Mouse (Mus musculus) embryonic fibroblast, embryonic 13.5 days (primary cell): ENCODE measurements at regions not wholly inside any gene's neighbourhood (a gene's known extent, or its start where the extent isn't known, plus 50 kb on each side); places are given as distances from the start of the nearest gene placed in this dataset.

Experiments
- CTCF ChIP-seq: IDR thresholded peaks from 2 replicates; pipeline ENCODE4 v1.5.1; 2011; ENCODE audit warnings: mild to moderate bottlenecking, control low read depth, low read length, moderate library complexity, borderline replicate concordance; ENCODE audit not compliant: insufficient read depth
- POLR2A ChIP-seq: IDR thresholded peaks from 2 replicates; pipeline ENCODE4 v1.6.1; 2011; ENCODE audit warnings: low read depth, mild to moderate bottlenecking, control low read depth, low read length, moderate library complexity

DNA sequence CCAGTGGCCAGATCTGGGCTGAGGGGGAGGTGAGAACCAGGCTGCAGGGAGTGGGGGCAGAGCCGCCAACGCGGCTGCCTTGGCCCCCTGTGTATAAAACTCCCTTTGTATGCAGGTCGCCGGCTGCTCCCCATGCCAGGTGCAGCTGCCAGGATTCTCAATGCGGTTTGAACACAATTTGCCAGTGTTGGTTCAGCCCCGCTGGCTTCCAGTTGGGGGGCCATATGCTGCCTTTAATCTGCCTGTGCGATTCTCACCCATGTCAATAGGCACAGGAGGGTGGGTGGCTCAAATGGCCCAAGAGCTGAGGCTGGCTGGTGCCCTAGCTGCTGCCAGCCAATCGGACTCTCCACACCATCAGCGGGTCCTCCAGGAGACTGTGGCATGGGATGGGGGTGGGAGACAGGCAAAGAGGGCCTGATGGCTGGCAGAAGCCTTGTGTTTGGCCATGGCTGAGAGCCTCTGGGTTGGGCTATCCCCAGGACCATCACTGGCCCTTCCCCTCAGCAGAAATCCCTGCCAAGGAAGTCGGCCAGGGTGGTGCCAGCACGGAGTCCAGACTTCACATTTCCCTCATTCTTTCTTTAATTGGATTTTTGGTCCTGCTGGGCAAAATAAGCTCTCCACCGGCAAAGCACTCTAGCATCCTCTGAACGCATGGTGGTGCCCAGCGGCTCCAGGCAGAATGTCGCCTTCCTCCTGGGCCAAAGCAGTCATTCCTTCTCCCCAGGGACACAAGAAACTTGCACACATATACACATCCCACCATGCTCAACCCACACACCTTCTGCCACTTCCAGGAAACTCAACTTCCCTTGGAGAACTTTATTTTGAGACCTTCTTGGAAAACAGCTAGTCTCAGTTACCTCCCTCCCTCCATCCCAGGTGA, 338.0 kb downstream of the Bcor start:
- TF ChIP-seq CTCF: no peak
- no peak for TF ChIP-seq POLR2A
